ENCODE assay signal across 8 mouse cellular contexts in the genomic region with DNA sequence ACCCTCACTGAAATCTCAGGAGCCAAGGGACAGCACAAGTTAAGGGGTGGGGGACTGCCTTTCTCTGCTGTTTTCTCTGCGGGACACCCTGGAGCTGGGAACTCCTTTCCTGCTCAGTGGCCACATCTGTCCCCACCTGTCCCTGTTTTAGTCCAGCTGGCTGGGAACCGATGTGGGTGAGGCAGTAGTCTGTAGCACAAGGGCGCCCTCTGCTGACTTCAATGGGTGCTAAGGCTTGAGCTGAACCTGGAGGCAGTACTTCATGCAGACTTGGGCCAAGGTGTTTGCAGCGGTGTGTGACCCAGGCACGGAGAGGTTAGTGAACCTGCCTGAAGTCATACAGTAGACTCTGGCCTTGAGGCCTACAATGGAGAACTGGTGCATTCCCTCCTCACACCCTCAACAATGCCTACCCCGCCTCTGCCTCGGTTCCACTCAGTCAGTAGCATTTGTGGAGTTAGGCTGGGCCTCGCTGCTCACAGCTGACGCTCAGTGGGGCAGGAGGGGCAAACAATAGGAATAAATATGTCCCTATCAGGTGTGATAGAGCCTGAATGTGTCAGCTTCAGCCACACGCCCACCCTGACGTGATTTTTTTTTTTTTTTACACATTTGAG. TPM values are rescaled to one million over a fixed set of nuclear protein-coding genes. Genes with fewer than 3 reads are reported as not detected.
A peak's percentile ranks its signal among the peaks of the same experiment; 100 is the strongest.
DNase-seq lines count a peak whose midpoint lies in the region; ATAC-seq lines count a peak whose summit lies in the region.

No protein-coding gene starts in this region.

- ATAC-seq in hindbrain, embryonic 16.5 days, result peak; percentile 71

- no peak overlapping the region for H3K4me3 ChIP-seq in hindbrain, embryonic 16.5 days (ENCODE audit: low read length)

- no peak overlapping the region for H3K9ac ChIP-seq in hindbrain, embryonic 16.5 days (ENCODE audit: low read depth, low read length)

- no peaks in the 10 kb centered on the region for H3K4me1 ChIP-seq in hindbrain, embryonic 16.5 days (ENCODE audit: control insufficient read depth, insufficient read depth, low read depth, low read length)

- H3K9me3 ChIP-seq in hindbrain, embryonic 16.5 days (ENCODE audit: control insufficient read depth, low read length), result no peaks in the 10 kb centered on the region

- no peak overlapping the region for H3K27ac ChIP-seq in hindbrain, embryonic 16.5 days (ENCODE audit: low read depth, low read length)

- no peaks in the 10 kb centered on the region for H3K27me3 ChIP-seq in hindbrain, embryonic 16.5 days (replicated peaks; ENCODE audit: control insufficient read depth, insufficient read depth, low read length)

- H3K4me2 ChIP-seq in hindbrain, embryonic 16.5 days (ENCODE audit: low read length), result no peak overlapping the region

- peak; percentile 82 for DNase-seq in R1 (ENCODE audit: low read depth, low spot score)
- DNase-seq in cerebellum, postnatal 25 days, result peak; percentile 80 to 90
- DNase-seq in gastrocnemius, adult 18-20 months (ENCODE audit: low spot score), result peak; percentile 95
- DNase-seq in left cerebral cortex, adult 11 months (ENCODE audit: low spot score), result peak; percentile 76
- peak; percentile 97 for DNase-seq in lung, postnatal 36 days
- DNase-seq in right cerebral cortex, adult 18-20 months, result peak; percentile 83
- peak; percentile 73 for DNase-seq in urinary bladder, adult 2 months (ENCODE audit: low spot score)

- WGBS in hindbrain, embryonic 16.5 days, result 28% methylated on average over 11 of the region's 11 CpGs

- peaks cover 5% of the 10 kb centered on the region; the same call in 1 of the 2 replicates for H3K36me3 ChIP-seq in hindbrain, embryonic 16.5 days (ENCODE audit: control insufficient read depth, insufficient read depth, low read length)

RNA-seq across cellular contexts. Expression of a gene that starts 26.6 kb away (rescaled TPM):
- total RNA-seq in gastrocnemius, adult 18-20 months (2021), result 100 to 1,000 TPM; 175 to 191 TPM
- polyA plus RNA-seq in hindbrain, embryonic 16.5 days (2015; fragmentation: Nextera tagmentation; extraction: Ambion mirVana), result 390 and 393 TPM in 2 replicates
- polyA plus RNA-seq in urinary bladder, adult 2 months (2012; rRNA removed), result 111 and 152 TPM in 2 replicates

RNA-seq across cellular contexts. Expression of a gene that starts 56.0 kb away (rescaled TPM):
- 1 to 10 TPM; 8.0 to 9.4 TPM for total RNA-seq in gastrocnemius, adult 18-20 months (2021)
- 11.9 and 12.8 TPM in 2 replicates for polyA plus RNA-seq in hindbrain, embryonic 16.5 days (2015; fragmentation: Nextera tagmentation; extraction: Ambion mirVana)
- not detected in 2 replicates for polyA plus RNA-seq in urinary bladder, adult 2 months (2012; rRNA removed)

Comparison
In these comparisons a context has a peak if more than half of its experiments do, and no peak if none do; other contexts are left out.
1. RNA of a gene that starts 56.0 kb away (polyA plus RNA-seq): 11.9 to 12.8 TPM in hindbrain, embryonic 16.5 days; not detected in urinary bladder, adult 2 months; every median in the first group is over 10 times any median in the second.
2. Peak in every context shown above with its lines, with median percentiles within 50 percentile points of each other: DNase-seq.